Mouse (Mus musculus) liver, adult 10 weeks (tissue): Measurements from ENCODE around the gene Fam76b. TPM values are rescaled to one million over a fixed set of nuclear protein-coding genes. Genes with fewer than 3 reads are reported as not detected.

Experiments used
- polyA plus RNA-seq: library from polyadenylated mRNA; stranded (reverse); fragments of 350-450 nt; fragmentation: Illumina TruSeq; extraction: RNeasy Lipid Tissue Mini Kit (QIAGEN cat#74804); gene quantifications from one replicate; pipeline ENCODE4 v1.2.3, GENCODE M21; 2014; ENCODE audit warnings: low read depth, low replicate concordance

Gene Fam76b
- 18.4 TPM for polyA plus RNA-seq

GRCm38 (mm10) chr9:13827406-13828086 lies at the start of gene Fam76b:
TSS of gene Fam76b (plus strand) at chr9:13827716.

GRCm38 (mm10) chr9:13826832-13827405 lies 597 bp upstream of the Fam76b start, which contains the start of gene Cep57:
TSS of gene Cep57 (minus strand) at chr9:13827107.

Other genes starting within 250 kb of the Fam76b start
- 32.1 TPM for gene Mtmr2, start 79.3 kb upstream of the Fam76b start, polyA plus RNA-seq
- 22.5 TPM for gene Cep57, start 609 bp upstream of the Fam76b start, polyA plus RNA-seq